Mouse (Mus musculus) lung, postnatal 0 days (tissue): ENCODE results near the gene Mboat7.
A peak's percentile ranks its signal among the peaks of the same experiment; 100 is the strongest.

ENCODE experiments used
- CTCF ChIP-seq: IDR thresholded peaks from 2 replicates; pipeline ENCODE4 v1.5.1; 2016; ENCODE audit warnings: antibody characterized with exemption, mild to moderate bottlenecking
- EP300 ChIP-seq: IDR thresholded peaks from 2 replicates; pipeline ENCODE4 v1.6.1; 2016; ENCODE audit warnings: antibody characterized with exemption, mild to moderate bottlenecking, control low read depth

DNA sequence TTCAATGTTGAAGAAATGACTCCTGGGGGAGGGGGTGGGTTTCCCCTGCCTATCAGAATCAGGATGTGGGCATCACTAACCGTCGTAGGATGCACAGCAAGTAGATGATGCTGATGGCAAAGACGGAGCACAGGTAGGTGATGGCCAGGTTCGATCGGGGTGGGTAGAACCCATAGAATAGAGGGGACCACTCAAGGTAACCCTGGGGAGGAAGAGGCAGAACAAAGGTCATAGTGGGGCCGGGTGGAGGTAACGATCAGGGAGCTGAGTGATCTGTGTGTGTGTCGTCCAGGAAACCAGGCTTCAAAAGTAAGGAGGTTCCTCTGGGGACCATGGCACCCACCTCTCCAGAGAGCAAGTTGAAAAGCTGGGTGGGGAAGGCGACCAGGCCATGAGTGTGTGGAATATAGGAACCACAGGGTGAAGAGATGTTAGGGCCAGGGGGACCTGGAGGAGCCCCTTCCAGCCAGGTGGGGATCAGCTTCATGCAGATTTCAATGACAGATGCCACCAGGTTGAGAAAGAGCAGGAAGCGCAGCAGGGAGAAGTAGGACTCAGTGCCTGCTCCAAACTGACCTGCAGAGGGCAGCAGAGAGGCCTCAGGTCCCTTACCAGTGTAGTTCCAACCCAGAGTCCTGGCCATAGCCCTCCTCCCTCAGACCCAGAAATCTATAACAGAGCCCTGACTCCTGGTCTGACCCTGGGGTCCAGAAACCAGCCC, 18.7 kb downstream of the Mboat7 start:
- peak; percentile 92 for TF ChIP-seq CTCF
- TF ChIP-seq EP300: no peak
